Mouse (Mus musculus): Measurements from ENCODE around the gene Bbs7.

DNA sequence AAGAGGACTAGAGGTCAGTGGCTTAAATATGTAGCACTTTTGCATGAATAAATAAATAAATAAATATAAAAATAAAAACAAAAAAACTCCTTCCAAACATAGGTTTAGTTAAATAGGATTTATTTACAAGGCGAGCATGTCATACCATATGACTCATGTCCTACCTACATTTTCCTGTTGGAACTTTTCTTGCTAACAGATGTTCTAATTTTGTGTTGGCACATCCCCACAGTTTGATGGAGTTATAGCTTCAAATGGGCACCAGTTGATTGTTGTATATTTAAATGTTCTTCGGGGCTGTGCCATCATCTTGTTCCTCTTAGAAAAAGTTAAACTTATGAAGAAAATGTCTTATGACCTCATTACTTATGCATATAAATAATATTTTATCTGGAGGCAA, 71.9 kb downstream of the Bbs7 start:
- TF ChIP-seq POLR2A (IDR thresholded peaks at IDR 0.05; ENCODE audit: borderline replicate concordance, low read depth, low read length) (no peak), CTCF (IDR thresholded peaks at IDR 0.05; ENCODE audit: low read depth, low read length) (no peak)
